Mouse (Mus musculus) lung, embryonic 16.5 days (tissue): ENCODE measurements around the gene Ifitm10. TPM values are rescaled to one million over a fixed set of nuclear protein-coding genes. Genes with fewer than 3 reads are reported as not detected.
"Not testable (repeated sequence)": the region's sequence is repeated elsewhere in the genome, so short reads cannot be mapped to it uniquely, and the experiment has no call there.

ENCODE experiments used
- ATAC-seq: fragments of 200-750 bp; cut with Nextera tagmentation; 2 replicates; pipeline ENCODE4 v1.8.0; 2017; ENCODE audit warnings: low read depth, mild to moderate bottlenecking, moderate library complexity
- H3K27ac ChIP-seq: fragments of 300-500 bp; sonication (generic); 2 replicates; pipeline ENCODE4 v1.5.1; 2014; ENCODE audit warnings: mild to moderate bottlenecking, control low read depth, low read length
- H3K27me3 ChIP-seq: fragments of 300-500 bp; sonication (generic); 2 replicates; pipeline ENCODE4 v1.6.1; 2014; ENCODE audit warnings: low read depth, low read length, mixed read lengths; ENCODE audit not compliant: control insufficient read depth, insufficient read depth
- H3K36me3 ChIP-seq: fragments of 300-500 bp; sonication (generic); 2 replicates; pipeline ENCODE4 v1.6.1; 2014; ENCODE audit warnings: low read length; ENCODE audit not compliant: control insufficient read depth, insufficient read depth
- H3K4me1 ChIP-seq: fragments of 300-500 bp; sonication (generic); replicated peaks from 2 replicates; pipeline ENCODE4 v1.6.1; 2014; ENCODE audit warnings: low read length, mixed read lengths; ENCODE audit not compliant: control insufficient read depth, insufficient read depth
- H3K4me2 ChIP-seq: fragments of 300-500 bp; sonication (generic); 2 replicates; pipeline ENCODE4 v1.6.1; 2014; ENCODE audit warnings: low read depth, low read length, control low read depth
- H3K4me3 ChIP-seq: fragments of 300-500 bp; sonication (generic); 2 replicates; pipeline ENCODE4 v1.5.1; 2014; ENCODE audit warnings: mild to moderate bottlenecking, low read length, control low read depth
- H3K9ac ChIP-seq: fragments of 300-500 bp; sonication (generic); 2 replicates; pipeline ENCODE4 v1.6.1; 2014; ENCODE audit warnings: low read length, control low read depth
- H3K9me3 ChIP-seq: fragments of 300-500 bp; sonication (generic); 2 replicates; pipeline ENCODE4 v1.6.1; 2016; ENCODE audit warnings: low read length; ENCODE audit not compliant: control insufficient read depth
- WGBS: fragments of 180-500 bp; shearing (Covaris S2); extraction: QIAGEN DNeasy Blood & Tissue Kit; methylation state at CpG from one replicate; pipeline ENCODE4 v1.1.7; 2014; 5-methylcytosine and 5-hydroxymethylcytosine counted together
- polyA plus RNA-seq: library from polyadenylated mRNA; unstranded; fragments of >200 nt; fragmentation: Nextera tagmentation; extraction: Ambion mirVana; gene quantifications from 2 replicates; pipeline ENCODE4 v1.2.1, GENCODE M21; 2015

Ifitm10 gene
- polyA plus RNA-seq, 1 experiment from 2014 or later: 7.5 TPM

DNA sequence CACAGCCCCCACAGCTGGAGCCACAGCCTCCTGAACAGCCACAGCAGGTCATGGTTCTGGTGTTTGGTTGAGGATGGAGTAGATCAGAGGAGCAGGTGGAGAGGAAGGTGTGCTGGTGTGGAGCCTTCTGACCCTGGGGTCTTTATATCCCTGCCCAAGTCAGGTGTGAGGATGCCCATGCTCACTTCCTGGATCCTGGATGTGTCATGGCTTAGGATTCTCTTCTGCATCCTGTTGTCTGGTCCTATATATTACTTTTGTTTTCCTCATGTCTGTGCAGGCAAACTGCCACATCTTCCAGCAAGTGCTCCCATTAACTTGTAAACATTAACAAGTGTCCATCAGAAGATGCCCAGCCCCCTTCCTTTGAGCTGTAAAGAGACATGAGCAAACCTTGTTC, 76.5 kb downstream of the Ifitm10 start, which contains the start of gene Krtap5-1:
Gene Krtap5-1, minus strand, starts transcription at position 101 of the 400 bp plus-strand sequence.
- ATAC-seq, H3K4me1 ChIP-seq, H3K36me3 ChIP-seq, H3K27ac ChIP-seq, H3K9ac ChIP-seq, H3K9me3 ChIP-seq, H3K27me3 ChIP-seq, H3K4me3 ChIP-seq, H3K4me2 ChIP-seq: not testable (repeated sequence)

GRCm38 (mm10) chr7:142296108-142296507, 77.4 kb downstream of the Ifitm10 start:
- H3K4me1 ChIP-seq, H3K9ac ChIP-seq, H3K4me2 ChIP-seq, H3K27me3 ChIP-seq, ATAC-seq, H3K4me3 ChIP-seq, H3K36me3 ChIP-seq, H3K27ac ChIP-seq, H3K9me3 ChIP-seq: not testable (repeated sequence)
- 17% methylated on average over 4 of the region's 4 CpGs for WGBS

DNA sequence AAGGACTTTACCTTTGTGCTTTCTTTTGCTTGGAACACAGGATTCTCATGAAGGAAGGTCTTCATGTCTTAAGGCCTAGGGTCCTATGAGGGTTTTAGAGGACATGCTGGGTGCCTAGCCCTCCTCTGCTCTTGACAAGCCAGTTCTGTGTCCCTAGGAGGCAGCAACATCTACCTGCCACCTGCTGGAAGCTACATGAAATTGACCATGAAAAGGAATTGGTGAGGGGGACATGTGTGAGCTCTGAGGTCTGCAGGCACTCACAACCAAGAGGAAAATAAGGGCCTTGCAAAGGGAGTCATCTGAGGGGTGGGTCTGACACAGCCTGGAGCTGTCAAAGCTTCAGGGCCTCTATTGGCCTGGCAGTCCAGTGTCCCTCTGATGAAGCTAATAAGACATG, 78.1 kb downstream of the Ifitm10 start:
- Histone ChIP-seq H3K4me2 (no peak overlapping the region), H3K4me1 (no peaks in the 10 kb centered on the region), H3K4me3 (no peak overlapping the region), H3K27ac (no peak overlapping the region), H3K36me3 (no peaks in the 10 kb centered on the region), H3K27me3 (no peaks in the 10 kb centered on the region; the same call in 1 of the 2 replicates), H3K9ac (no peak overlapping the region), H3K9me3 (no peaks in the 10 kb centered on the region)
- no peak for ATAC-seq

GRCm38 (mm10) chr7:142293851-142294250, 79.7 kb downstream of the Ifitm10 start:
- WGBS: 0% methylated on average over 2 of the region's 2 CpGs
- H3K4me1 ChIP-seq, H3K9ac ChIP-seq, H3K27ac ChIP-seq, H3K27me3 ChIP-seq, H3K4me2 ChIP-seq, H3K9me3 ChIP-seq, H3K36me3 ChIP-seq, H3K4me3 ChIP-seq: not testable (repeated sequence)
- ATAC-seq: peak; percentile 81

DNA sequence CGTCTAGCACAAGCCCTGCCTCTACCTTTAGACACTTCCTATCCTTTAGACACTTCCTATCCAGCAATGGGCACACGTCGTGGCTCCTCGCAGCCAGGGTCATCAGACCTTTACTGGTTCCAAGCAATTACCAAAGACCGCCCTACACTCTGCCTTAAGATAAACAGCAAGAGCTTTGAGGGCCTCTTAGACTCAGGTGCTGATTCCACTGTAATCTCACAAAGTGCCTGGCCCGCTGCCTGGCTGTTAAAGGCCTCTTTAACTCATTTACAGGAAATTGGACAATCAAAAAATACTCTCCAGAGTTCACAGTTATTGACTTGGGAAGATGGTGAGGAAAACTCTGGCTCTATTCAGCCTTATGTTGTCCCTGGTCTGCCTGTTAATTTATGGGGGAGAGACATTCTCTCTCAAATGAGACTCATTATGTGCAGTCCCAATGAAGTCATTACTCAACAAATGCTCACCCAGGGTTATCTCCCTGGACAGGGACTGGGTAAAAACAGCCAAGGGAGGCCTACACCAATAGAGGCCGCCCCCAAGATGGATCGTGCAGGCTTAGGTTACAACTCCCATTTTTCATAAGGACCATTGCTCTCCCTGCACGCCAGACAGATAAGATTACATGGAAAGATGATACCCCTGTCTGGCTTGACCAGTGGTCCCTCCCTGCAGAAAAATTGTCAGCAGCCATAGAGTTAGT, 87.5 kb downstream of the Ifitm10 start:
- not testable (repeated sequence) for H3K4me2 ChIP-seq, H3K27me3 ChIP-seq, H3K4me3 ChIP-seq, H3K9me3 ChIP-seq, ATAC-seq, H3K36me3 ChIP-seq, H3K4me1 ChIP-seq, H3K27ac ChIP-seq, H3K9ac ChIP-seq
- WGBS: 38% methylated on average over 9 of the region's 9 CpGs

DNA sequence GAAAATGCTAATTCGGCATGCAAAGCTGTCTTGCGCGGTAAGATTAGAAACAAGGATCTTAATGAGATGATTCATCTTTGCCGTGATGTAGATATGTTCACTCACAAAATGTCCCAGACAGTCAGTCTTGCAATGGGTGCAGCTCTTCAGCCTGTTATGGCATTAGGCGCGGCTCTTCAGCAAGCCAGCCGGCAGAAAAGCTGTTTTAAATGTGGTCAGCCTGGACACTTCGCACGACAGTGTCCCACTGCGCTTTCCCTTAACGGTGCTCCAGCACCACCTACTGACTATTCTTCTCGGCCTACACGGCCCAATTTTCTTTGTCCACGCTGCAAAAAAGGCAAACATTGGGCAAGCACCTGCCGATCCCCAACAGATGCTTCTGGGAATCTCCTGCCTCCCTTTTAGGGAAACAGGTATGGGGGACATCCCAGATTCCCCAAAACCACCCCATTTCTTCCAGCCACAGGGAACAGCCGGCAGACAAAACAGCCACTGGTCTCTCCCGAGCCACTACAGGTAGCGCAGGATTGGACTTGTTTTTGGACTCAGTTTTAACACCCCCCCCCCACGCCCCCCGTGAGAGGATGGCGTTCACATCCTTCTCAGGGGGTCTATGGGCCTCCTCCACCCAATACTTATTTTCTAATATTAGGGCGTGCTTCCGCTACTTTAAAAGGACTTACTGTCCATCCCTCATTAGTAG, 88.3 kb downstream of the Ifitm10 start:
- Histone ChIP-seq H3K36me3 (no peaks in the 10 kb centered on the region), H3K27ac (peak overlapping the region; percentile 7; the same call in 1 of the 2 replicates), H3K9ac (no peak overlapping the region), H3K4me1 (peaks cover 2% of the 10 kb centered on the region; the same call in 1 of the 2 replicates), H3K4me2 (peak overlapping the region; percentile 85), H3K4me3 (peak overlapping the region; percentile 57), H3K9me3 (no peaks in the 10 kb centered on the region), H3K27me3 (no peaks in the 10 kb centered on the region)
- WGBS: 15% methylated on average over 23 of the region's 23 CpGs
- peak; percentile 69 for ATAC-seq

DNA sequence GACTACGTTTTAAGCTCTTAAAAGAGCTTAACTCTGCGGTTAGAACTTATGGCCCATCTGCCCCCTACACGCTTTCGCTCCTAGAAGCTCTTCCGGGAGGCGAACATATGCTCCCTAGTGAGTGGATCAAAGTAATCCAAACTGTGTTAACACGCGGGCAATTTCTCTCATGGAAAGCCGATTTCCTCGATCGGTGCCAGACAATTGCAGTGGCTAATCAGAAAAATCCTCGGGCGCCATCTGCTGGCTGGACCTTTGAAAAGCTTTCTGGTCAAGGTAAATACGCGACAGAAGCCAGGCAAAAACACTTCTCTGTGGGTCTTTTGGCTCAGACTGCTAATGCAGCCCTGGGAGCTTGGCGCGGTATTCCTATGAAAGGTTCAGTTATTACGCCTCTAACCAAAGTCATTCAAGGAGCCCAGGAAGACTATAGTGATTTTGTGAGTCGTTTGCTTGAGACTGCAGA, 88.9 kb downstream of the Ifitm10 start:
- Histone ChIP-seq H3K4me3 (peak overlapping the region; percentile 57), H3K27me3 (no peaks in the 10 kb centered on the region), H3K36me3 (no peaks in the 10 kb centered on the region), H3K9me3 (no peaks in the 10 kb centered on the region), H3K9ac (peak overlapping the region; percentile 75), H3K4me2 (peak overlapping the region; percentile 85), H3K27ac (peak overlapping the region; percentile 94), H3K4me1 (peaks cover 2% of the 10 kb centered on the region; the same call in 1 of the 2 replicates)
- ATAC-seq: peak; percentile 88
- WGBS: under 1% methylated on average over 19 of the region's 19 CpGs

DNA sequence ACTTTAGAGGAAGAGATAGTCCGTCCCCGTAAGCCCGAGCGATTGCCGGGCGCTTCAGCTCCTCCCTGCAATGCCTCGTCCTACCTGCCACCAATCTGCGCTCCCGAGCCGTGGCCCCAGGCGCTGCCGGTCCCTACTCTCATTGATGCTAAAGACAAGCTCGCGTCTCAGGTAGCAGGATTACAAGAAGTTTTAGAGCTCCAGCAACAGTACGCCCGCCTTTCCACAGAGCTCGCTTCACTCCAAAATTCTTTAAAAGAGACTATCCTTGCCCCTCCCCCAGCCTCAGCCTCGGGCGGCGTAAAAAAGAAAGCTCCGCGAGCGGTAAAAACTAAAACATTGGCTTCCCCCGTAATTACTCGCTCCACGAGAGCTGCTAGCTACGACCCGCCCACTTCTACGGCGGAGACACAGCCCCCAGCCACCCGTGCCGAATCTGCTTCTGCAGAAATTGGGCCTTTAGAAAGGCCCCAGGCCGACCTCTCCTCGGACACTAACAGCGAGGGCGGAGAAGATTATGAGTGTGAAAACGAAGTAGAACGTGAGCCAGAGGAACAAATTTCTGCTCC, 89.4 kb downstream of the Ifitm10 start:
- under 1% methylated on average over 38 of the region's 38 CpGs for WGBS
- peak overlapping the region; percentile 57 for H3K4me3 ChIP-seq
- ATAC-seq: peak; percentile 85

DNA sequence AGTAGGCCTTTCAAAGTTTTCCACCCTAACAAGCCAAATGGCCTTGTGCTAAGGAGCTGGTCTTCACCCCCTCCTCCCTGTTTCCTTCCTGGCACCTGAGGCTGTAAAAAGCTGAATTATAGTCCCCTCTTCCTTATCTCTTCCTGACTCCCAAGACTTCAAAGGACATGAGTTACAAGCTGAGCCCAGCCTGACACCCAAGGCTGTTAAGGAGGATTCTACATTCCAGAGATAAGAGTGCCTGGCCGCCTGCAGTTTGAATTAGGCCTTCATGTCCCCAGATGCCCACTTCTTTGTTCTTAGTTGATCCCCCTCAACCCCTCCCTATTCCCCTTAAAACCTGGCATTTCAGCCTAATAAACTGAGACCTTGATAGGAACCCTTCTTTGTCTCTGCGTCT, 90.7 kb downstream of the Ifitm10 start:
- not testable (repeated sequence) for H3K27me3 ChIP-seq, H3K36me3 ChIP-seq, H3K4me2 ChIP-seq, H3K4me3 ChIP-seq, H3K27ac ChIP-seq, H3K9me3 ChIP-seq, H3K9ac ChIP-seq, ATAC-seq, H3K4me1 ChIP-seq
- 22% methylated on average over 2 of the region's 2 CpGs for WGBS

More for the DNA sequence above, 89.4 kb downstream of the Ifitm10 start:
- Histone ChIP-seq H3K36me3 (no peaks in the 10 kb centered on the region), H3K9ac (peak overlapping the region; percentile 75), H3K4me2 (peak overlapping the region; percentile 85), H3K27me3 (no peaks in the 10 kb centered on the region), H3K9me3 (no peaks in the 10 kb centered on the region), H3K4me1 (peaks cover 2% of the 10 kb centered on the region; the same call in 1 of the 2 replicates), H3K27ac (peak overlapping the region; percentile 94)
